Mouse (Mus musculus) forebrain, embryonic 10.5 days (tissue): Measurements from ENCODE around the gene Rasgrp2. TPM values are rescaled to one million over a fixed set of nuclear protein-coding genes. Genes with fewer than 3 reads are reported as not detected.

Source experiments
- DNase-seq: peaks from one replicate; pipeline ENCODE4 v3.0.0-alpha.2; 2017; ENCODE audit warnings: low spot score; ENCODE audit errors: extremely low spot score
- H3K27ac ChIP-seq: fragments of 300-500 bp; sonication (generic); 2 replicates; pipeline ENCODE4 v1.5.1; 2016; ENCODE audit warnings: mild to moderate bottlenecking
- H3K27me3 ChIP-seq: fragments of 300-500 bp; sonication (generic); 2 replicates; pipeline ENCODE4 v1.6.1; 2016; ENCODE audit warnings: mild to moderate bottlenecking; ENCODE audit not compliant: poor library complexity, severe bottlenecking
- H3K36me3 ChIP-seq: fragments of 300-500 bp; sonication (generic); replicated peaks from 2 replicates; pipeline ENCODE4 v1.6.1; 2016; ENCODE audit warnings: mild to moderate bottlenecking, moderate library complexity
- H3K4me1 ChIP-seq: fragments of 300-500 bp; sonication (generic); 2 replicates; pipeline ENCODE4 v1.6.1; 2016
- H3K4me3 ChIP-seq: fragments of 300-500 bp; sonication (generic); 2 replicates; pipeline ENCODE4 v1.5.1; 2016; ENCODE audit warnings: mild to moderate bottlenecking, moderate library complexity
- H3K9me3 ChIP-seq: fragments of 300-500 bp; sonication (generic); 2 replicates; pipeline ENCODE4 v1.6.1; 2016; ENCODE audit warnings: mild to moderate bottlenecking, moderate library complexity
- WGBS: fragments of 180-500 bp; shearing (Covaris S2); methylation state at CpG from one replicate; pipeline ENCODE4 v1.1.7; 2016; 5-methylcytosine and 5-hydroxymethylcytosine counted together
- polyA plus RNA-seq: library from polyadenylated mRNA; unstranded; fragments of >200 nt; fragmentation: Nextera tagmentation; extraction: Ambion mirVana; gene quantifications from 2 replicates; pipeline ENCODE4 v1.2.1, GENCODE M21; 2016

Gene Rasgrp2
- polyA plus RNA-seq, 1 experiment from 2014 or later: 17.0 TPM

DNA sequence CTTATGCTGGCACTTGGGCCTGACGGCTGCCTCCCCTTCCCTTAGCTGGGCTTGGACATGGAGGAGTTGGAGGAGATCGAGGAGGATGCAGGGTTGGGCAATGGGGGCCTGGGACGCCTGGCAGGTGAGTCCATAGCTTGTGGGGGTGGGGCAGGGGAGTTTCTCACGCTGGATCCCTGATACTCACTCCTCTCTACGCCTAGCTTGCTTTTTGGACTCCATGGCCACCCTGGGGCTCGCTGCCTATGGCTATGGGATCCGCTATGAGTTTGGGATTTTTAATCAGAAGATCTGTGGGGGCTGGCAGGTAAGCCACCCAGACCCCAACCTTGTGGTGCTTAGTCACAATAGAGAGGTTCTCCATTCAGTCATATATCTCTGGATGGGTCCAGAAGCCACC lies 13.3 kb upstream of the Rasgrp2 start:
- H3K27ac ChIP-seq: no peak overlapping the region
- peaks cover 28% of the 10 kb centered on the region for H3K27me3 ChIP-seq
- peaks cover 5% of the 10 kb centered on the region; the same call in 1 of the 2 replicates for H3K36me3 ChIP-seq
- no peak overlapping the region for H3K4me3 ChIP-seq
- H3K4me1 ChIP-seq: peaks cover 54% of the 10 kb centered on the region
- DNase-seq: no peak
- no peaks in the 10 kb centered on the region for H3K9me3 ChIP-seq
- 85% methylated on average over 7 of the region's 7 CpGs for WGBS

GRCm38 (mm10) chr19:6386234-6386633 lies 12.9 kb upstream of the Rasgrp2 start:
- H3K4me1 ChIP-seq: peaks cover 55% of the 10 kb centered on the region
- no peak overlapping the region for H3K27ac ChIP-seq
- no peaks in the 10 kb centered on the region for H3K9me3 ChIP-seq
- peaks cover 31% of the 10 kb centered on the region for H3K27me3 ChIP-seq
- no peak for DNase-seq
- 0 out of 2 replicates have a peak, but pooled peaks cover 1% of the 10 kb centered on the region for H3K36me3 ChIP-seq
- 72% methylated on average over 9 of the region's 9 CpGs for WGBS
- H3K4me3 ChIP-seq: no peak overlapping the region

DNA sequence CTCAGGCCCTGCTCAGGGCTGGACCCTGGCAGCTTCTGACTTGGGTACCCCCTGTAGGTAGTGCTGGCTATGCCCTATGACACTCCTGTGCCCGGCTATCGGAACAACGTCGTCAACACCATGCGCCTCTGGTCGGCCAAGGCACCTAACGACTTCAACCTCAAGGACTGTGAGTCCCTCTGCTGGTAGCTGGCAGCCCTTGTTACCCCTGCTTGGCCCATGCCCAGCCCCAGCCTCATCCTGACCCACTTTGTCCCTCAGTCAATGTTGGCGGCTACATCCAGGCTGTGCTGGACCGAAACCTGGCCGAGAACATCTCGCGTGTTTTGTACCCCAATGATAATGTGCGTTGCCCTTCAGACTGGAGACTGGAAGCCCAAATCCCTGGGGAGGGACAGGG lies 11.1 kb upstream of the Rasgrp2 start:
- no peak for DNase-seq
- no peak overlapping the region for H3K4me3 ChIP-seq
- WGBS: 87% methylated on average over 13 of the region's 13 CpGs
- peaks cover 50% of the 10 kb centered on the region for H3K4me1 ChIP-seq
- H3K27me3 ChIP-seq: peaks cover 31% of the 10 kb centered on the region
- no peaks in the 10 kb centered on the region for H3K9me3 ChIP-seq
- H3K27ac ChIP-seq: no peak overlapping the region
- H3K36me3 ChIP-seq: no peaks in the 10 kb centered on the region

DNA sequence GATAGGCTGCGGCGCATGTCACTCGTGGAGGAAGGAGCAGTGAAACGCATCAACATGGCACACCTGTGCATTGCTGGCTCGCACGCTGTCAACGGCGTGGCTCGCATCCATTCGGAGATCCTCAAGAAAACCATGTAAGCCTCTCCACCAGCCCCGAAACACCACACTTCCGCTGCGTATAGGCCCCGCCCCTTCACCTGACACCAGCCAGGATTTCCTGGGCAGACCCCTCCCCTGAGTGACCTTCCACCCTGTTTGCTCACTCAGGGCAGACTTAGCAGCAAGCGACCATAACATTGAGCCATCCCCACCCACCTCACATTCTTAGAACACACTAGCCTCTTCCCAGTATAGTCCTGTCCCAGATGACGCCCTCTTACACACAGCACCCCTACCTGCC lies 9.3 kb upstream of the Rasgrp2 start:
- Histone ChIP-seq H3K9me3 (no peaks in the 10 kb centered on the region), H3K27me3 (peaks cover 31% of the 10 kb centered on the region), H3K27ac (peak overlapping the region; percentile 48; the same call in 1 of the 2 replicates), H3K4me3 (peak overlapping the region; percentile 47), H3K36me3 (no peaks in the 10 kb centered on the region), H3K4me1 (peaks cover 32% of the 10 kb centered on the region)
- WGBS: 3% methylated on average over 16 of the region's 16 CpGs
- DNase-seq: no peak

- peaks cover 27% of the 10 kb centered on the region for H3K4me1 ChIP-seq
- H3K4me3 ChIP-seq: peak overlapping the region; percentile 47; the same call in 1 of the 2 replicates
- WGBS: 62% methylated on average over 6 of the region's 6 CpGs
- no peaks in the 10 kb centered on the region for H3K9me3 ChIP-seq
- H3K27ac ChIP-seq: no peak overlapping the region
- H3K27me3 ChIP-seq: peaks cover 31% of the 10 kb centered on the region
- no peaks in the 10 kb centered on the region for H3K36me3 ChIP-seq
- no peak for DNase-seq
Observed at GRCm38 (mm10) chr19:6390251-6390650, 8.9 kb upstream of the Rasgrp2 start.

DNA sequence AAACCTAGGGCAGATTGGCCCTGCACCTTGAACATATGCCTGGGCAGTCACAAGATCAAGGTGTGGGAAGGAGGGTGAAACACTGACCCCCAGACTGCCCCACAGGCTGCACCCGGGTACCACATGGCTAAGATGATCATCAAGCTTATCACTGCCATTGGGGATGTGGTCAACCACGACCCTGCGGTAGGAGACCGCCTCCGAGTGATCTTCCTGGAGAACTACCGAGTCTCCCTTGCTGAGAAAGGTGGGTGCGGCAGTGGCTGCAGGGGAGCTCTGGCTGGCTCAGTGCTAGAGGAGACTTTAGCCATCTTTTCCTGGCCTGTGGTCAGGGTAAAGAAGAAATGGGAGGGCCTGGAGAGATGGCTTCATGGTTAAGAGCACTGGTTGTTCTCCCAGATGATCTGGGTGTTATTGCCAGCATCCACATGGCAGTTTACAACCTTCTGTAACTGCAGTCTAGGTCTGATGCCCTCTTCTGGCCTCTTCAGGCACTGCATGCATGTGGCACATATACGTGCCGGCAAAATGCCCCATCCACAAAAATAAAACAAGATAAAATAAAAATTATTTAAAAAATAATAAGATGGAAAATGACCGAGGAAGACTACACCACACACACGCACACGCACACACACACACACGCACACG lies 6.3 kb upstream of the Rasgrp2 start:
- peaks cover 34% of the 10 kb centered on the region for H3K27me3 ChIP-seq
- peaks cover 23% of the 10 kb centered on the region for H3K4me1 ChIP-seq
- no peak overlapping the region for H3K4me3 ChIP-seq
- no peak overlapping the region for H3K27ac ChIP-seq
- no peak for DNase-seq
- WGBS: 96% methylated on average over 14 of the region's 14 CpGs
- H3K9me3 ChIP-seq: no peaks in the 10 kb centered on the region
- no peaks in the 10 kb centered on the region for H3K36me3 ChIP-seq

- no peak overlapping the region for H3K27ac ChIP-seq
- no peaks in the 10 kb centered on the region for H3K9me3 ChIP-seq
- no peak overlapping the region for H3K4me3 ChIP-seq
- H3K36me3 ChIP-seq: no peaks in the 10 kb centered on the region
- H3K27me3 ChIP-seq: peaks cover 34% of the 10 kb centered on the region
- no peak for DNase-seq
- WGBS: 93% methylated on average over 16 of the region's 16 CpGs
- H3K4me1 ChIP-seq: peaks cover 30% of the 10 kb centered on the region
Observed at GRCm38 (mm10) chr19:6393637-6394036, 5.5 kb upstream of the Rasgrp2 start.

- DNase-seq: no peak
- 89% methylated on average over 5 of the region's 5 CpGs for WGBS
- peaks cover 41% of the 10 kb centered on the region for H3K27me3 ChIP-seq
Observed at GRCm38 (mm10) chr19:6396237-6396636, 2.9 kb upstream of the Rasgrp2 start.

GRCm38 (mm10) chr19:6397582-6398249 lies 1.4 kb upstream of the Rasgrp2 start:
- no peak overlapping the region for H3K27ac ChIP-seq
- H3K36me3 ChIP-seq: no peaks in the 10 kb centered on the region
- peaks cover 48% of the 10 kb centered on the region for H3K4me1 ChIP-seq
- H3K27me3 ChIP-seq: peaks cover 56% of the 10 kb centered on the region
- WGBS: 85% methylated on average over 22 of the region's 22 CpGs
- no peaks in the 10 kb centered on the region for H3K9me3 ChIP-seq
- DNase-seq: no peak
- peak overlapping the region; percentile 82 for H3K4me3 ChIP-seq

More at GRCm38 (mm10) chr19:6396237-6396636, 2.9 kb upstream of the Rasgrp2 start:
- Histone ChIP-seq H3K4me1 (peaks cover 34% of the 10 kb centered on the region), H3K9me3 (no peaks in the 10 kb centered on the region), H3K27ac (no peak overlapping the region), H3K4me3 (no peak overlapping the region), H3K36me3 (no peaks in the 10 kb centered on the region)

DNA sequence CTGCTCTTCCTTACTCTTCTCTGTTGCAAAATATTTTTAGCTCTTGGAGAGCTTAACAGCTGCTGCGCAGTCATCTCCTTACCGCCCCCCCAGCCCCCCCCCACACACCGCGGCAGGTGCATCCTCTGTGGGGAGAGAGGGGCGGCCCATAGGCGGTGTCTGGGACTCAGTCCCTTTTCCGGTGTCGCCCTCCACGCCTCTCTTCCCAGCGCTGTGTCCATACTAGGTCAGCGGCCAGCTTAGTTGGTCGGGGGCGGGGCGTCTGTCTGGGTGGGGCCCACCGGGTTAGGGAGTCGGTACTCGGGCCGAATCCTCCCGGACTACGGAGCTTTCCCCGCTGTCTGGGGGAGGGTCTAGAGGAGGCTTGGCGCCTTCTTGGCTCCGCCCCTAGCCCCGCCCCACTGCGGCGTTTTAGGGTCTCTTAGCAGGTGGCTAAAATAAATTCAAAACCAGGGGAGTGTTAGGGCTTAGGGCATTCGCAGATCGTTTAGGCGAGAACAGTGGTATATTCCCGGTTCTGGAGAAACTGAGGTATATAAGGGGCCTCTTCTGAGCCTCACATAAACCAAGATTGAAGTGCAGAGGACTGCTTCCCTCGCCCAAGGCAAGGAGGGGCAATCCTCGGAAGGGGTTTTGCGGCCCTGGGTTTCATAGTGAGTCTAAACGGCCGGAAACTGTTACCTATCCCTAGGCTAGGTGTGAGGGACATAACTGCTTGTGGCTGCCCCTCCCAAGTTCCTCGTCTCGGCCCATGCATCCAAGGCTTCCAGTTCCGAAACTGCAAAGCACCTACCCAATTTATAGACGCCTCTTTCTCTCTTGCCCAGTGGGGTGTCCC lies 474 bp upstream of the Rasgrp2 start:
- H3K36me3 ChIP-seq: no peaks in the 10 kb centered on the region
- peak; percentile 70 for DNase-seq
- peak overlapping the region; percentile 88 for H3K27ac ChIP-seq
- peak overlapping the region; percentile 82 for H3K4me3 ChIP-seq
- peaks cover 58% of the 10 kb centered on the region for H3K4me1 ChIP-seq
- H3K27me3 ChIP-seq: peaks cover 65% of the 10 kb centered on the region
- under 1% methylated on average over 39 of the region's 39 CpGs for WGBS
- H3K9me3 ChIP-seq: no peaks in the 10 kb centered on the region

DNA sequence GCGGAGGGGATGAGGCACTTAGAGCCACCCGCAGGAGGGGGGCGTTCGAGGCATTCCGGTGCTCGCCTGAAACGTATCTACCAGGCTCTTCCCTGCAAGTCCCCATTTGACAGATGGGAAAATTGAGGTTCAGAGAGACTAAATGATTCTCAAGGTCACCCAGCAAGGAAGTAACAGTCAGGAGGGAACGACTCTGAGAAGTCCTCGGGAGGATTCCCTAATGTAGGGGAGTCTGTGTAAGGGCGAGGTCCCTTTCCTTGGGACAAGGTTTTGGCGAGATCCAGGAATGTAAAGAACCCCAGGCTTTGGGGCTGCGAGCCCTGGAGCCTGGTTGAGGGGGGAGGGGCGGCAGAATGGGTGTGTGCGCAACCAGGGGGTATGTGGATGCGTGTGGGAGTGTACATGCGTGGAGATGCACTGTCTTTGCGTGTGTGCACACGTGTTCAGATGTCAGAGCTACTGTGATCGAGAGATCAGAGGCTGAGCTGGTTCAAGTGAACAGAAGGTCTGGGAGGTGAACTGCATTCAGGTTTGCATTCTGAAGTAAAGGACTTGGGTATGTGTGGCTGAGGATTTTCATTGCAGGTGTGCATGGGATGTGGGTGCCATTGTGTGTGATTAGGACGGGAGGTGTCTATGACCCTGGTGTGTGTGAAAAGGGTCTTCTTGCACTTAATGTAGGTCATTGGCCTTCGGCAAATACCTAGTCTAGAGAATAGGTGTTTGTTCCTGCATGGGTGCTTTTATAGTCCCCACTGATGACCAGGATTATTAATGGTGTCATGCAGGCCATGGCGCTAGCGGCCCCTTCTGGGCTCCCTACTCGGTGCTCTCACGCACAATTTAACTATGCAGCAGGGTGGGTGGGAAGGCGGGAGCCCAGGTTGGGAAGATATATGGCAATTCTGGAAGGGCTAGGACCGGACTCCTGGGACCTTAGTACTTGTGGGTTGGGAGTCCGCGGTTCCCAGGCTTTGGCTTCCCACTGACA lies 1.3 kb downstream of the Rasgrp2 start:
- Histone ChIP-seq H3K27ac (peak overlapping the region; percentile 88), H3K9me3 (no peaks in the 10 kb centered on the region), H3K27me3 (peaks cover 76% of the 10 kb centered on the region), H3K4me1 (peaks cover 68% of the 10 kb centered on the region), H3K4me3 (peak overlapping the region; percentile 82), H3K36me3 (no peaks in the 10 kb centered on the region)
- no peak for DNase-seq
- WGBS: 2% methylated on average over 29 of the region's 29 CpGs
